Mouse (Mus musculus): ENCODE data around the gene Furin. TPM values are rescaled to one million over a fixed set of nuclear protein-coding genes. Genes with fewer than 3 reads are reported as not detected.
A peak's percentile ranks its signal among the peaks of the same experiment; 100 is the strongest.

Gene Furin
- polyA plus RNA-seq, 1 experiment from 2014 or later: 4.0 TPM

DNA sequence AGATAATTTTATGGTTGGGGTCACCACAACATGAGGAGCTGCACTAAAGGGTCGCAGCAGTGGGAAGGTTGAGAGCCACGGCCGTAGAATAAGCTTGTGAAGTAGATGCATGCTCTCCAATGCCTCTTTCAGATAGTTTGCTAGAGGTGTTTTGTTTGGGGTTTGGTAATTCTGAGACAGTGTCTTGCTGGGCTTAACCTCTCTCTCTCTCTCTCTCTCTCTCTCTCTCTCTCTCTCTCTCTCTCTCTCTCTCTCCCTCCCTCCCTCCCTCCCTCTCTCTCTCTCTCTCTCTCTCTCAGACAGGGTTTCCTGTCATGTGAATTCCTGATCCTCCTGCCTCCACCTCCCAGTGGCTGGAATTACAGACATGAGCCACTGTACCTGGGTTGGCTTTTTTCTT, 30.5 kb downstream of the Furin start:
- H3K9me3 ChIP-seq: no peaks in the 10 kb centered on the region
- no peak overlapping the region for H3K27ac ChIP-seq
- H3K4me2 ChIP-seq: no peak overlapping the region
- H3K27me3 ChIP-seq: no peaks in the 10 kb centered on the region
- WGBS: 94% methylated on average over 3 of the region's 3 CpGs
- no peak for ATAC-seq (ENCODE audit: low FRiP score)
- H3K9ac ChIP-seq: no peak overlapping the region
- H3K36me3 ChIP-seq: 0 out of 2 replicates have a peak, but pooled peaks cover 4% of the 10 kb centered on the region
- H3K4me1 ChIP-seq (replicated peaks): peaks cover 11% of the 10 kb centered on the region
- H3K4me3 ChIP-seq: no peak overlapping the region

DNA sequence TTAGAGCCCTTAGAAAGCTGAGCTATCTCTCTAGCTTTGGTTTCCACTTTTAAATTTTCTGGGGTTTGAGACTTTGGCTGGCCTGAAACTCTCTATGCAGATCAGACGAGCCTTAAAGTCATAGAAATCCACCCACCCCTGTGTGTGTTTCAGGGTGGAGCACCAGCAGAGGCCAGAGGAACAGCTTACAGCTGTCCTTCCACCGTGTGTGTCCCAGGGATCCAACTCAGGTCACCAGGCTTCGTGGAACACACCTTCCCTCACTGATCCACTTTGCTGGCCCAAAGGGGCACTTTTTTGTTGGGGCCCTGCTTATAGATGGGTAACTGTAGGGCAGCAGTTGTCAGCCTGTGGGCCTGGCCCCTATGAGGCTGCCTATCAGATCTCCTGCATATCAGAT, 31.0 kb downstream of the Furin start:
- Histone ChIP-seq H3K27me3 (no peaks in the 10 kb centered on the region), H3K36me3 (0 out of 2 replicates have a peak, but pooled peaks cover 4% of the 10 kb centered on the region), H3K27ac (no peak overlapping the region), H3K4me3 (no peak overlapping the region), H3K4me2 (no peak overlapping the region), H3K9me3 (no peaks in the 10 kb centered on the region), H3K4me1 (replicated peaks) (peaks cover 16% of the 10 kb centered on the region), H3K9ac (no peak overlapping the region)
- ATAC-seq (ENCODE audit: low FRiP score): no peak
- 64% methylated on average over 3 of the region's 3 CpGs for WGBS

DNA sequence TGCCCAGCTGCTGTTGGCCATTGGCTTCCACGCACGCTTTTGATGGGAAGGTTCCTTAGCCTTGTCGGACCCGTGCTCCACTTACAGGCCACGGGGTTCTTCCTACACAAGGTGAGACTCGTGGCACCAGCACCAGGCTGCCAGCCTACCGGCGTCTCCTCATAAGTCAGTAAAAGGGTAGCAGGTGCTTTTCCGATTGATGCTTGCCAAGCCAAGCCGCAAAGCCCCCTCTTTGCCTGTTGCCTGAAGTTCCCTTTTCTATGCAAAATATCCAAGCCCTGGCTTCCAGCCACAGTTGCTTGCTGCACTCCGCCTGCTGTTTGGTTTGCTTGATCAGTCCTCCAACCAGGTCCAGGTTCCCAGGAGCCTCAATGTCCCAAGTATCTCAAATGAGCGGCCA, 31.4 kb downstream of the Furin start:
- H3K9ac ChIP-seq: no peak overlapping the region
- 78% methylated on average over 12 of the region's 12 CpGs for WGBS
- H3K27me3 ChIP-seq: no peaks in the 10 kb centered on the region
- H3K27ac ChIP-seq: no peak overlapping the region
- H3K36me3 ChIP-seq: 0 out of 2 replicates have a peak, but pooled peaks cover 4% of the 10 kb centered on the region
- no peak for ATAC-seq (ENCODE audit: low FRiP score)
- no peaks in the 10 kb centered on the region for H3K9me3 ChIP-seq
- no peak overlapping the region for H3K4me2 ChIP-seq
- H3K4me1 ChIP-seq (replicated peaks): peaks cover 20% of the 10 kb centered on the region
- no peak overlapping the region for H3K4me3 ChIP-seq

DNA sequence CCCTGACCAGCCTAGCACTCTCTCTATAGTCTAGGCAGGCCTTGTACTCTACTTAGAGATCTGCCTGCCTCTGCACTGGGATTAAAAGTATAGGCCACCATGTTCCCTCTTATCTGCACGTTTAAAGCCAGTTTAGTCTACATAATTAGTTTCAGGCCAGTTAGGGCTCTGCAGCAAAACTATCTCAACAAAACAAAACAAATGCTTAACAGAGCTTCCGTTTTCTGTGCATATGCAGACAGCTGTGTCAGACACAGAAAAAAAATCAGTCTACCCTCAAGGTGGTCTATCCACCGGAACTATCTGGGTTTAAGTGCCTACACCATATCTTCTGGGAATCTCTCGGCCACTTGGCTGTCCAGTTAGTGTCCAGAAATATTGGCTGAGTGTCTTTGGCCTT, 31.9 kb downstream of the Furin start:
- 88% methylated on average over 4 of the region's 4 CpGs for WGBS
- Histone ChIP-seq H3K9me3 (no peaks in the 10 kb centered on the region), H3K4me2 (no peak overlapping the region), H3K27me3 (no peaks in the 10 kb centered on the region), H3K36me3 (peaks cover 3% of the 10 kb centered on the region), H3K4me3 (no peak overlapping the region), H3K9ac (no peak overlapping the region), H3K4me1 (replicated peaks) (peaks cover 24% of the 10 kb centered on the region), H3K27ac (no peak overlapping the region)
- ATAC-seq (ENCODE audit: low FRiP score): no peak

DNA sequence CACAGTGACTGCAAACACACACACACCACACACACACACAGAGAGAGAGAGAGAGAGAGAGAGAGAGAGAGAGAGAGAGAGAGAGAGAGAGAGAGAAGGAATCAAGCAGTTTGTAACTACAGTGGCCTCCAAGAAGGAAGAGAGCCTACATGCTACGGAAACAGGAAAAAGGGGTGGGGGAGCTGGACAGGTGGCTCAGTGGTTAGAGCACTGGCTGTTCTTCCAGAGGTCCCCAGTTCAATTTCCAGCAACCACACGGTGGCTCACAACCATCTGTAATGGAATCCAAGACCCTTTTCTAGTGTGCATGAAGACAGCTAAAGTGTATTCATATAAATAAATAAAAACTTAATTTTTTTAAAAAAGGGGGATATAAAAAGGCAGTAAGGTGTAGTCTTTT, 32.6 kb downstream of the Furin start:
- no peaks in the 10 kb centered on the region for H3K27me3 ChIP-seq
- no peak overlapping the region for H3K4me3 ChIP-seq
- no peak for ATAC-seq (ENCODE audit: low FRiP score)
- 61% methylated on average over 2 of the region's 2 CpGs for WGBS
- no peak overlapping the region for H3K27ac ChIP-seq
- H3K9ac ChIP-seq: no peak overlapping the region
- peaks cover 10% of the 10 kb centered on the region for H3K36me3 ChIP-seq
- H3K4me1 ChIP-seq (replicated peaks): peaks cover 24% of the 10 kb centered on the region
- no peaks in the 10 kb centered on the region for H3K9me3 ChIP-seq
- H3K4me2 ChIP-seq: no peak overlapping the region

DNA sequence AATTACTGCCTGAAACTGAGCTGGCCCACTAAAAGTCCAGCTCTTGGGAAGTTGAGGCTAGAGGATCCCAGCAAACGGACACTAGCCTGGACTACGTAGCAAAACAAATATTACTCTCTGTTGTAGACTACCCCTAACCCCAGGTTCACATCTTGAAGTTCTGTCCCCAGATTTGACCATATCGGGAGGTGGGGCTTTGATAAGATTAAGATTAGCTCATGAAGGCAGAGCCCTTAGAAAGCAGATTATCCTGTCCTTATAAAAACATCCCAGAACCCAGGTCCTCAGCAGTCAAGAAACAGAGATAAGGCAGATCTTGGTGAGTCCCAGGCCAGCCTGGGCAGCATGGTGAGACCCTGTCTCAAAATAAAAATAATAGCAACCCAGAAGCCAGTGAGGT, 33.1 kb downstream of the Furin start:
- H3K36me3 ChIP-seq: peaks cover 15% of the 10 kb centered on the region
- H3K4me3 ChIP-seq: no peak overlapping the region
- no peak overlapping the region for H3K9ac ChIP-seq
- no peak overlapping the region for H3K27ac ChIP-seq
- WGBS: 87% methylated on average over 3 of the region's 3 CpGs
- H3K9me3 ChIP-seq: no peaks in the 10 kb centered on the region
- no peak overlapping the region for H3K4me2 ChIP-seq
- H3K4me1 ChIP-seq (replicated peaks): peaks cover 24% of the 10 kb centered on the region
- no peak for ATAC-seq (ENCODE audit: low FRiP score)
- no peaks in the 10 kb centered on the region for H3K27me3 ChIP-seq

DNA sequence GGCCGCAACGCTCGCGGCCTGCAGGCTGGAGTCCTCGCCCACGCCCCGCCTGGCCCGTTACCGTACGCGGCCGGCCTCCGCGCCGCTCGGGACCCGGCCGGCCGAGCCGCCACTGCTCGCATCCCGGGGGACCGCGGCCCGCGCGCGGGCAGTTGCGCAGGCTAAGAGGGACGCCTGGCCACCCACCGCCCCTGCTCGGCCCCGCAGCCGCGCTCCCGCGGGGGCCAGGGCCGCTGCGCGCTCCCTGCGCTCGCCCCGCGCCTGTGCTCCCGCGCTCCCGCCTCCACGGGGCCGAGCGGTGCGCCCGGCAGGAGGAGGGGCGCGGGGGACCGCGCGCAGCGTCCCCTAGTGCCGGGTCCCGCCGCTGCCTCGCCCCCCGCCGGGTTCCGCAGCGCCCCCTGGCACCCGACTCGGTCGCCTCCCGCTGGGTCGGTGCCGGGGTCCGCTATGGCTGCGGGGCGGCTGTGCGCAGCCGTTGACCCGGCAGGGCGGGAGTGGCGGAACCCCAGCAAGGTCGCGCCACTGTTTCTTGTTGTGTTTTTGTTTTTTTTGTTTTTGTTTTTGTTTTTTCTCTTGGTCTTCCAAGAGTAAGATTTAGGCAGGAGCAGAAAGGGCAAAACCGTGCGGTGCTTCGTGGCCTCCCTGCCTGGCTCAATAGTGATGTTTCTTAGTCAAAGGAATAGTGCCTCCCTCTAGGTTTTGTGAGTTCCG, 34.0 kb downstream of the Furin start, which contains the start of gene Man2a2:
Gene Man2a2, minus strand, starts transcription at position 335 of the 711 bp plus-strand sequence.
- Histone ChIP-seq H3K27me3 (no peaks in the 10 kb centered on the region), H3K4me3 (peak within 1 kb of the TSS; percentile 83), H3K9me3 (no peaks in the 10 kb centered on the region), H3K36me3 (peaks cover 25% of the 10 kb centered on the region), H3K4me2 (peak within 1 kb of the TSS; percentile 74), H3K27ac (peak within 1 kb of the TSS; percentile 90), H3K9ac (peak within 1 kb of the TSS; percentile 93), H3K4me1 (replicated peaks) (peaks cover 22% of the 10 kb centered on the region)
- WGBS: under 1% methylated on average over 68 of the region's 86 CpGs
- peak; percentile 67 for ATAC-seq (ENCODE audit: low FRiP score)

DNA sequence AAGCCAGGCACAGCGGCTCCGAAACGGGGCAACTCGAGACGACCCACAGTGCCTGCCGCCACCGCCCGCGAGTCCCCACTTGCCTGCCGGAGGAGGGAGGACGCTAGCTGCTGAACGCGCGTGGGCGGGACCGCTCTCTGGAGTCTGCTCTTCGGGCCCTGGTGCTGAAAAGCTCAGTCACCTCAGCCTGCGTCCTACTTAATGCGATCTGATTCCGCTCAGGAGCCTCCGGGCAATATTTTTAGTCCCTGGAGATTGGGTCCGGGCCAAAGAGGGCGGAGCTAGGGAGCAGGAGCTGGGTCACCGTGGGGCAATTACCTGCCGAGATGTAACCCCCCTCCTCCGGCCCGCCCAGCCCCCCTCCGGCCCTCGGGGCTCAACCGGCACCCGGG, 34.6 kb downstream of the Furin start:
- no peaks in the 10 kb centered on the region for H3K27me3 ChIP-seq
- H3K4me1 ChIP-seq (replicated peaks): peaks cover 19% of the 10 kb centered on the region
- ATAC-seq (ENCODE audit: low FRiP score): peak; percentile 78
- peak overlapping the region; percentile 93 for H3K9ac ChIP-seq
- no peaks in the 10 kb centered on the region for H3K9me3 ChIP-seq
- 1% methylated on average over 31 of the region's 31 CpGs for WGBS
- peaks cover 30% of the 10 kb centered on the region for H3K36me3 ChIP-seq
- peak overlapping the region; percentile 74 for H3K4me2 ChIP-seq
- H3K27ac ChIP-seq: peak overlapping the region; percentile 90
- H3K4me3 ChIP-seq: peak overlapping the region; percentile 83

DNA sequence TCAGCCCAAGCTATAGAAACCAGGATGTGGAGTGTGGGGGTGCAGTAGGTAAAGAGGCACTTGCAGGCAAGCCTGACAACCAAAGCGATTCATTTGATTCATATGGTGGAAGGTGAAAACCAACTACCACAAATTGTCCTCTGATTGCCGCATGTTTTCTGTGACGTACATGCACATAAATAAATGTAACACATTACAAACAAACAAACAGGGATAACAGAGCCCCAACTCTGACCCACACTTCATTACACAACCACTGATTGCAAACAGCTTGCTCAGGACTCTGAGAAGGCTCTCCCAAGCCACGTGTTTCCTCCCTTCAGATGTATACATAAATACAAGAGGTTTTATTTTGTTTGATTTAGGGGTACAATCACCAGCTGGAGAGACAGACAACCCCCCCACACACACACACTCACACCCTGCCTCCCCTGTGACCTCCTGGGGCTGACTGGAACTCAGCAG, 35.2 kb downstream of the Furin start:
- no peak for ATAC-seq (ENCODE audit: low FRiP score)

DNA sequence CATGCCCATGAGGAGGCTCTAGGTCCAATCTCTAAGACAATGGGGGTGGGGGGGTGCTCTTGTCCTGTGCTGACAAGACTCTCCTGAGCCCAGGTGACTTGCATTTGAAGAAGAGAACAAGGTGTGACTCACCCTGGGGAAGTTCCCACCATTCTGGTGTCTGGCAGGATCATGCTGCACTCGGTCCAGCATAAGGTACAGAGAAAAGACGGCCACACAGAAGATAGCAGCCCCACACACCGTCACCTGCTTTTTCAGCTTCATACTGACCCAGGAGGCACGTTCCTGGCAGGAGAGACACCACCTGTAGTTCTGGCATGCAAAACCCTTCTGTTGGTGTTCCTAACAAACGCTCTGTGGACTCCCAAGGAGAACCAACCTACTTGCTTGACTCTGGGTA, 35.8 kb downstream of the Furin start:
- 76% methylated on average over 5 of the region's 5 CpGs for WGBS
- Histone ChIP-seq H3K36me3 (peaks cover 41% of the 10 kb centered on the region), H3K4me3 (peak overlapping the region; percentile 83), H3K27me3 (no peaks in the 10 kb centered on the region), H3K9me3 (no peaks in the 10 kb centered on the region), H3K9ac (peak overlapping the region; percentile 93; the same call in 1 of the 2 replicates), H3K4me2 (peak overlapping the region; percentile 74), H3K27ac (no peak overlapping the region), H3K4me1 (replicated peaks) (peaks cover 19% of the 10 kb centered on the region)
- ATAC-seq (ENCODE audit: low FRiP score): no peak

More for the DNA sequence above, 35.2 kb downstream of the Furin start:
- peaks cover 19% of the 10 kb centered on the region for H3K4me1 ChIP-seq (replicated peaks)
- peak overlapping the region; percentile 90 for H3K27ac ChIP-seq
- peak overlapping the region; percentile 83 for H3K4me3 ChIP-seq
- H3K36me3 ChIP-seq: peaks cover 35% of the 10 kb centered on the region
- peak overlapping the region; percentile 93 for H3K9ac ChIP-seq
- H3K27me3 ChIP-seq: no peaks in the 10 kb centered on the region
- 50% methylated on average over 4 of the region's 4 CpGs for WGBS
- no peaks in the 10 kb centered on the region for H3K9me3 ChIP-seq
- peak overlapping the region; percentile 74 for H3K4me2 ChIP-seq

DNA sequence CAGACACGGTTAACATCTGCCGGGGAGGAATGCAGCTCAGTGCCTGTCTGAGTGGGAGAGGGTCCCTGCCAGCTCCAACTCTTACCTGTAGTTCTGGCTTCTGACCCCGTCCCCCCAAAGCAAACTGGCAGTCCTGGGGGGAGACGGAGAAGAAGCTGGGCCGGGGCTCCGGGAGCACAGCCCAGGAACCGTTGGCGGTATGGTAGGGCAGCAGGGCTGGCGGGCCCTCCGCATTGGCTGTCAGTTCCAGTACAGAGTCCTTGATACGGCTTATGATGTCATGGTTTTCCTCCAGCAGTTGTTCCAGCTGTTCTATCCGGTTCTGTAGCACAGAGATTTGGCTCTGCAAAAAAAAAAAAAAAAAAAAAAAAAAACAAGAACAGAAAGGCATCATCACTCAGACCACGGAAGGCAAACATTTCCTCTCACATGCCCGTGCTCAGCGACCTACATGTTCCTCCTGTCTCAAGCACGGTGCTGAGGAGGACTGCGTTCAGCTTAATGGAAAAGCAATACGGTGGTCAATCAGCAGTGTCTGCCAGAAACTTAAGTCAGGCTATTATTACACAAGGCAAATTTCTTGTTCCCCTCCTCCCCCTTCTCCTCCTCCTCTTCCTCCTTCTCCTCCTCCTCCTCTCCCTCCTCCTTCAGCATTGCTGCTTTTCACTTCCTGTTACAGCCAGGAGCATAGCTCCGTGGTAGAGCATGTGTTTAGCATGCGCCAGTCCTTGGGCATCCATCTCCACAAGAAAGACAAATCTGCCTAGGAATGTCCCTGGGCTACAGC, 36.4 kb downstream of the Furin start:
- peak overlapping the region; percentile 74 for H3K4me2 ChIP-seq

DNA sequence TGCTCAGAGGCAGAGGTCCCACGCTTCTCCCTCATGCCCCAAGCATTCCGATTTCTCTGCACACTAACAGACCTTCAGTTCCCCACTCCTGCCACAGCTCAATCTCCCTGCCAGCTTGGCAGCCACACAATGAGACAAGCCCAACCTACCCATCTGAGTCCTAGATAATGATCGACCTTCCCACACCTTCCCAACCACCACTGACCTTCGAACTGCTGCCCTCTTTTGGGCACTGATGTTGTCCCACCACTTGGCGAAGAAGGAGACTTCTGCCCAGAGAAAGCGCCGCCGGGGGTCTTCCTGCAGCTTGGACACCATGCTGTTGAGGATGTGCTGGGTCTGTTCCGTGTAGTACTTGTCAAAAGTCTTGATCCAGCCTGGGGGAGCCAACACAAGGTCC, 37.2 kb downstream of the Furin start:
- 90% methylated on average over 9 of the region's 9 CpGs for WGBS

More for the DNA sequence above, 36.4 kb downstream of the Furin start:
- H3K4me3 ChIP-seq: peak overlapping the region; percentile 83; the same call in 1 of the 2 replicates
- 81% methylated on average over 20 of the region's 20 CpGs for WGBS
- peaks cover 47% of the 10 kb centered on the region for H3K36me3 ChIP-seq
- no peak overlapping the region for H3K27ac ChIP-seq
- no peaks in the 10 kb centered on the region for H3K9me3 ChIP-seq
- ATAC-seq (ENCODE audit: low FRiP score): no peak
- peak overlapping the region; percentile 19; the same call in 1 of the 2 replicates for H3K9ac ChIP-seq
- no peaks in the 10 kb centered on the region for H3K27me3 ChIP-seq
- peaks cover 19% of the 10 kb centered on the region for H3K4me1 ChIP-seq (replicated peaks)

More for the DNA sequence above, 37.2 kb downstream of the Furin start:
- Histone ChIP-seq H3K36me3 (peaks cover 55% of the 10 kb centered on the region), H3K4me2 (no peak overlapping the region), H3K4me1 (replicated peaks) (peaks cover 19% of the 10 kb centered on the region), H3K27me3 (no peaks in the 10 kb centered on the region), H3K9ac (no peak overlapping the region), H3K27ac (no peak overlapping the region), H3K9me3 (no peaks in the 10 kb centered on the region), H3K4me3 (no peak overlapping the region)
- ATAC-seq (ENCODE audit: low FRiP score): no peak

Measured in hindbrain, embryonic 13.5 days (tissue).